Mouse (Mus musculus) E14TG2a.4 (cell line): ENCODE data around the gene Zic1.

Experiments used
- CTCF ChIP-seq: conservative IDR thresholded peaks from 2 replicates; pipeline ENCODE4 v1.5.1; 2014; ENCODE audit warnings: low read length
- NANOG ChIP-seq: IDR thresholded peaks from 2 replicates; pipeline ENCODE4 v1.6.1; 2014; ENCODE audit warnings: borderline replicate concordance, low read length, mixed read lengths
- POU5F1 ChIP-seq: IDR thresholded peaks from 2 replicates; pipeline ENCODE4 v1.6.1; 2014; ENCODE audit warnings: low read length, borderline replicate concordance

DNA sequence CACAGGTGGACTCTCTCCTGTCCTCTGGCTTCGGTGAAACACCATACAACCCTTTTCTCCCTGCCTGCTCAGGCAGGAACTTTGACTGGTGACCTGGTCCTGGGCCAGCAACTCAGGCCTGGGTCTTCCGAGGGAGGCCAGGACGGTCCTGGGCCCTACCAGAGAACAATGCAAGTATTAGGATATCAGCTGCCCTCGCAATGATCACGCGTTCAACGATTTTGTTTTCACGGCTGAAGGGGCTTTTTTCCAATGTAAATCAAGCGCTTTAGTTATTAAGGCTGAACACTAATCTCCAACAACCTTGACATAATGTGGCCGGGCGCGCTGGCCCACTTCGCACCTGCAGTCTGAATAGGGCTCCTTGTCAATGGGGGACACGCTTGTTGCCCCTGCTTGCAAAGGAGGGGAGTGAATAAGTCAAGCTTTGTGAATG, 28.6 kb upstream of the Zic1 start:
- TF ChIP-seq CTCF = no peak
- no peak for TF ChIP-seq POU5F1
- TF ChIP-seq NANOG = no peak
